Mouse (Mus musculus): ENCODE measurements at regions not wholly inside any gene's neighbourhood (a gene's known extent, or its start where the extent isn't known, plus 50 kb on each side); places are given as distances from the start of the nearest gene placed in this dataset.

- H3K9ac ChIP-seq (ENCODE audit: low read depth, low read length): no peak overlapping the region
- DNase-seq: no peak
- no peak overlapping the region for H3K4me3 ChIP-seq
- TF ChIP-seq POLR2A (IDR thresholded peaks at IDR 0.05; ENCODE audit: insufficient read depth, low read depth, low read length) (no peak), CTCF (IDR thresholded peaks at IDR 0.05) (no peak), EP300 (IDR thresholded peaks at IDR 0.05; ENCODE audit: insufficient read depth, low read depth, low read length) (no peak)
- H3K27me3 ChIP-seq (ENCODE audit: control insufficient read depth, insufficient read depth, low read length): no peaks in the 10 kb centered on the region
- intact Hi-C loops (cut with DNase I): no loop called here
- H3K27ac ChIP-seq: no peak overlapping the region
- no peaks in the 10 kb centered on the region for H3K36me3 ChIP-seq (ENCODE audit: control insufficient read depth, insufficient read depth, low read length)
- 72% methylated on average over 6 of the region's 6 CpGs for WGBS
- no peaks in the 10 kb centered on the region for H3K79me2 ChIP-seq (replicated peaks; ENCODE audit: control insufficient read depth, insufficient read depth, low read length)
- no peaks in the 10 kb centered on the region for H3K4me1 ChIP-seq (ENCODE audit: control insufficient read depth, insufficient read depth, low read length)
Measured at GRCm38 (mm10) chr8:89906200-89906599, 441.9 kb downstream of the Tox3 start.

GRCm38 (mm10) chr8:89905588-89905987, 442.6 kb downstream of the Tox3 start:
- TF ChIP-seq CTCF (IDR thresholded peaks at IDR 0.05): no peak
- TF ChIP-seq EP300 (IDR thresholded peaks at IDR 0.05; ENCODE audit: insufficient read depth, low read depth, low read length): no peak
- TF ChIP-seq POLR2A (IDR thresholded peaks at IDR 0.05; ENCODE audit: insufficient read depth, low read depth, low read length): no peak
- Histone ChIP-seq H3K4me3 (no peak overlapping the region), H3K27ac (no peak overlapping the region), H3K4me1 (ENCODE audit: control insufficient read depth, insufficient read depth, low read length) (no peaks in the 10 kb centered on the region), H3K36me3 (ENCODE audit: control insufficient read depth, insufficient read depth, low read length) (no peaks in the 10 kb centered on the region), H3K9ac (ENCODE audit: low read depth, low read length) (no peak overlapping the region), H3K79me2 (replicated peaks; ENCODE audit: control insufficient read depth, insufficient read depth, low read length) (no peaks in the 10 kb centered on the region), H3K27me3 (ENCODE audit: control insufficient read depth, insufficient read depth, low read length) (no peaks in the 10 kb centered on the region)
- 72% methylated on average over 3 of the region's 3 CpGs for WGBS
- DNase-seq: no peak
- intact Hi-C loops (cut with DNase I): no loop called here

- WGBS: 78% methylated on average over 1 of the region's 1 CpGs
- no peak overlapping the region for H3K4me3 ChIP-seq
- no peaks in the 10 kb centered on the region for H3K27me3 ChIP-seq (ENCODE audit: control insufficient read depth, insufficient read depth, low read length)
- no peaks in the 10 kb centered on the region for H3K79me2 ChIP-seq (replicated peaks; ENCODE audit: control insufficient read depth, insufficient read depth, low read length)
- DNase-seq: no peak
- no peak overlapping the region for H3K27ac ChIP-seq
- no peak overlapping the region for H3K9ac ChIP-seq (ENCODE audit: low read depth, low read length)
- H3K4me1 ChIP-seq (ENCODE audit: control insufficient read depth, insufficient read depth, low read length): no peaks in the 10 kb centered on the region
- intact Hi-C loops (cut with DNase I): no loop called here
- TF ChIP-seq POLR2A (IDR thresholded peaks at IDR 0.05; ENCODE audit: insufficient read depth, low read depth, low read length): no peak
- TF ChIP-seq CTCF (IDR thresholded peaks at IDR 0.05): no peak
- no peak for TF ChIP-seq EP300 (IDR thresholded peaks at IDR 0.05; ENCODE audit: insufficient read depth, low read depth, low read length)
- H3K36me3 ChIP-seq (ENCODE audit: control insufficient read depth, insufficient read depth, low read length): no peaks in the 10 kb centered on the region
Measured at GRCm38 (mm10) chr8:89903346-89903745, 444.8 kb downstream of the Tox3 start.

GRCm38 (mm10) chr8:89872768-89873167, 475.4 kb downstream of the Tox3 start:
- no peaks in the 10 kb centered on the region for H3K27me3 ChIP-seq (ENCODE audit: control insufficient read depth, insufficient read depth, low read length)
- no peaks in the 10 kb centered on the region for H3K4me1 ChIP-seq (ENCODE audit: control insufficient read depth, insufficient read depth, low read length)
- H3K36me3 ChIP-seq (ENCODE audit: control insufficient read depth, insufficient read depth, low read length): no peaks in the 10 kb centered on the region
- H3K4me3 ChIP-seq: no peak overlapping the region
- H3K27ac ChIP-seq: no peak overlapping the region
- intact Hi-C loops (cut with DNase I): no loop called here
- WGBS: 83% methylated on average over 5 of the region's 5 CpGs
- no peak for DNase-seq
- no peak overlapping the region for H3K9ac ChIP-seq (ENCODE audit: low read depth, low read length)
- H3K79me2 ChIP-seq (replicated peaks; ENCODE audit: control insufficient read depth, insufficient read depth, low read length): no peaks in the 10 kb centered on the region
- TF ChIP-seq EP300 (IDR thresholded peaks at IDR 0.05; ENCODE audit: insufficient read depth, low read depth, low read length) (no peak), CTCF (IDR thresholded peaks at IDR 0.05) (no peak), POLR2A (IDR thresholded peaks at IDR 0.05; ENCODE audit: insufficient read depth, low read depth, low read length) (no peak)

- H3K27me3 ChIP-seq (ENCODE audit: control insufficient read depth, insufficient read depth, low read length): no peaks in the 10 kb centered on the region
- intact Hi-C loops (cut with DNase I): no loop called here
- no peak overlapping the region for H3K27ac ChIP-seq
- WGBS: 70% methylated on average over 5 of the region's 5 CpGs
- H3K4me1 ChIP-seq (ENCODE audit: control insufficient read depth, insufficient read depth, low read length): no peaks in the 10 kb centered on the region
- no peaks in the 10 kb centered on the region for H3K36me3 ChIP-seq (ENCODE audit: control insufficient read depth, insufficient read depth, low read length)
- no peak for DNase-seq
- no peak overlapping the region for H3K4me3 ChIP-seq
- no peaks in the 10 kb centered on the region for H3K79me2 ChIP-seq (replicated peaks; ENCODE audit: control insufficient read depth, insufficient read depth, low read length)
- TF ChIP-seq CTCF (IDR thresholded peaks at IDR 0.05) (no peak), POLR2A (IDR thresholded peaks at IDR 0.05; ENCODE audit: insufficient read depth, low read depth, low read length) (no peak), EP300 (IDR thresholded peaks at IDR 0.05; ENCODE audit: insufficient read depth, low read depth, low read length) (no peak)
- no peak overlapping the region for H3K9ac ChIP-seq (ENCODE audit: low read depth, low read length)
Measured at GRCm38 (mm10) chr8:89871966-89872365, 476.2 kb downstream of the Tox3 start.

- WGBS: 93% methylated on average over 3 of the region's 3 CpGs
- Histone ChIP-seq H3K4me1 (ENCODE audit: control insufficient read depth, insufficient read depth, low read length) (no peaks in the 10 kb centered on the region), H3K9ac (ENCODE audit: low read depth, low read length) (no peak overlapping the region), H3K79me2 (replicated peaks; ENCODE audit: control insufficient read depth, insufficient read depth, low read length) (no peaks in the 10 kb centered on the region), H3K27me3 (ENCODE audit: control insufficient read depth, insufficient read depth, low read length) (no peaks in the 10 kb centered on the region), H3K4me3 (no peak overlapping the region), H3K36me3 (ENCODE audit: control insufficient read depth, insufficient read depth, low read length) (no peaks in the 10 kb centered on the region), H3K27ac (no peak overlapping the region)
- DNase-seq: no peak
- TF ChIP-seq CTCF (IDR thresholded peaks at IDR 0.05): no peak
- TF ChIP-seq POLR2A (IDR thresholded peaks at IDR 0.05; ENCODE audit: insufficient read depth, low read depth, low read length): no peak
- TF ChIP-seq EP300 (IDR thresholded peaks at IDR 0.05; ENCODE audit: insufficient read depth, low read depth, low read length): no peak
- intact Hi-C loops (cut with DNase I): no loop called here
Measured at GRCm38 (mm10) chr8:89859813-89860212, 488.3 kb downstream of the Tox3 start.
